Mouse (Mus musculus) thymus, adult 2 months (tissue): ENCODE data around the gene Zbtb1. TPM values are rescaled to one million over a fixed set of nuclear protein-coding genes. Genes with fewer than 3 reads are reported as not detected.

ENCODE experiments used
- DNase-seq: peaks from one replicate; pipeline ENCODE4 v3.0.0; 2021
- H3K27ac ChIP-seq: fragments of 200-500 bp; 2 replicates; pipeline ENCODE4 v1.5.1; 2012; ENCODE audit warnings: low read length, control low read depth; ENCODE audit not compliant: control insufficient read depth, insufficient read depth
- H3K27me3 ChIP-seq: fragments of 200-500 bp; 2 replicates; pipeline ENCODE4 v1.6.1; 2012; ENCODE audit warnings: mild to moderate bottlenecking, low read length, moderate library complexity, mixed read lengths; ENCODE audit not compliant: control insufficient read depth, insufficient read depth
- H3K36me3 ChIP-seq: fragments of 200-500 bp; 2 replicates; pipeline ENCODE4 v1.6.1; 2012; ENCODE audit warnings: mild to moderate bottlenecking, low read length, moderate library complexity; ENCODE audit not compliant: control insufficient read depth, insufficient read depth
- H3K4me1 ChIP-seq: fragments of 200-500 bp; replicated peaks from 2 replicates; pipeline ENCODE4 v1.6.1; 2012; ENCODE audit warnings: low read length; ENCODE audit not compliant: control insufficient read depth, insufficient read depth
- H3K4me3 ChIP-seq: fragments of 200-500 bp; 2 replicates; pipeline ENCODE4 v1.5.1; 2012; ENCODE audit warnings: mild to moderate bottlenecking, low read length, control low read depth, moderate library complexity; ENCODE audit not compliant: control insufficient read depth, insufficient read depth
- CTCF ChIP-seq: fragments of 200-500 bp; IDR thresholded peaks from 2 replicates; pipeline ENCODE4 v1.5.1; 2012; ENCODE audit warnings: mild to moderate bottlenecking, control low read depth, low read length, moderate library complexity, borderline replicate concordance; ENCODE audit not compliant: control insufficient read depth, poor library complexity, insufficient read depth; ENCODE audit errors: extremely low read depth
- POLR2A ChIP-seq: fragments of 200-500 bp; IDR thresholded peaks from 2 replicates; pipeline ENCODE4 v1.6.1; 2012; ENCODE audit warnings: mild to moderate bottlenecking, low read length, control low read depth, moderate library complexity; ENCODE audit not compliant: control insufficient read depth, poor library complexity, insufficient read depth; ENCODE audit errors: extremely low read depth
- WGBS: fragments of 180-500 bp; shearing (Covaris S2); methylation state at CpG from one replicate; pipeline ENCODE4 v1.1.7; 2018; 5-methylcytosine and 5-hydroxymethylcytosine counted together
- polyA plus RNA-seq: library from polyadenylated mRNA; depleted of rRNA; stranded (reverse); fragments of >200 nt; gene quantifications from 2 replicates; pipeline ENCODE4 v1.2.3, GENCODE M21; 2012

The Zbtb1 gene
- polyA plus RNA-seq, 1 experiment = 7.2 TPM

GRCm38 (mm10) chr12:76362303-76362676 lies 7.8 kb upstream of the Zbtb1 start:
- TF ChIP-seq CTCF (no peak), POLR2A (no peak)
- Histone ChIP-seq H3K27me3 (no peaks in the 10 kb centered on the region), H3K36me3 (no peaks in the 10 kb centered on the region), H3K4me1 (peaks cover 29% of the 10 kb centered on the region), H3K4me3 (peak overlapping the region; percentile 47), H3K27ac (peak overlapping the region; percentile 100)
- no peak for DNase-seq
- 6% methylated on average over 9 of the region's 9 CpGs for WGBS

- TF ChIP-seq CTCF (no peak), POLR2A (no peak)
- peak overlapping the region; percentile 73 for H3K27ac ChIP-seq
- WGBS = 57% methylated on average over 3 of the region's 3 CpGs
- peaks cover 30% of the 10 kb centered on the region for H3K4me1 ChIP-seq
- no peak overlapping the region for H3K4me3 ChIP-seq
- no peaks in the 10 kb centered on the region for H3K27me3 ChIP-seq
- DNase-seq = no peak
- no peaks in the 10 kb centered on the region for H3K36me3 ChIP-seq
Measured at GRCm38 (mm10) chr12:76366276-76366675, 3.8 kb upstream of the Zbtb1 start.

GRCm38 (mm10) chr12:76367096-76367995 lies 2.7 kb upstream of the Zbtb1 start:
- peak overlapping the region; percentile 95 for H3K27ac ChIP-seq
- 4% methylated on average over 14 of the region's 14 CpGs for WGBS
- H3K4me3 ChIP-seq = peak overlapping the region; percentile 55
- peaks cover 28% of the 10 kb centered on the region for H3K4me1 ChIP-seq
- H3K27me3 ChIP-seq = no peaks in the 10 kb centered on the region
- peak; percentile 54 for DNase-seq
- TF ChIP-seq CTCF (no peak), POLR2A (no peak)
- H3K36me3 ChIP-seq = no peaks in the 10 kb centered on the region

GRCm38 (mm10) chr12:76368201-76368789 lies 1.8 kb upstream of the Zbtb1 start:
- peak overlapping the region; percentile 5; the same call in 1 of the 2 replicates for H3K4me3 ChIP-seq
- no peak for TF ChIP-seq CTCF
- no peaks in the 10 kb centered on the region for H3K36me3 ChIP-seq
- no peaks in the 10 kb centered on the region for H3K27me3 ChIP-seq
- WGBS = 8% methylated on average over 9 of the region's 9 CpGs
- H3K4me1 ChIP-seq = peaks cover 29% of the 10 kb centered on the region
- peak overlapping the region; percentile 95 for H3K27ac ChIP-seq
- DNase-seq = no peak

- H3K27me3 ChIP-seq = no peaks in the 10 kb centered on the region
- peak overlapping the region; percentile 69 for H3K27ac ChIP-seq
- peaks cover 25% of the 10 kb centered on the region for H3K4me1 ChIP-seq
- DNase-seq = no peak
- H3K36me3 ChIP-seq = no peaks in the 10 kb centered on the region
- H3K4me3 ChIP-seq = peak overlapping the region; percentile 68
- WGBS = 1% methylated on average over 26 of the region's 26 CpGs
- no peak for TF ChIP-seq POLR2A
- no peak for TF ChIP-seq CTCF
Measured at GRCm38 (mm10) chr12:76368790-76369205, 1.3 kb upstream of the Zbtb1 start.

- no peaks in the 10 kb centered on the region for H3K36me3 ChIP-seq
- DNase-seq = peak; percentile 70
- peak within 1 kb of the TSS; percentile 69 for H3K27ac ChIP-seq
- peak; percentile 18; the same call in 1 of the 2 replicates for TF ChIP-seq CTCF
- TF ChIP-seq POLR2A = peak; percentile 80
- H3K27me3 ChIP-seq = no peaks in the 10 kb centered on the region
- WGBS = under 1% methylated on average over 96 of the region's 96 CpGs
- peak within 1 kb of the TSS; percentile 68 for H3K4me3 ChIP-seq
- H3K4me1 ChIP-seq = peaks cover 22% of the 10 kb centered on the region
Measured at GRCm38 (mm10) chr12:76369206-76369977, 674 bp upstream of the Zbtb1 start, which contains the start of gene Zbtb25. Zbtb25 (minus strand) TSS chr12:76369602.
